Mouse (Mus musculus): Measurements from ENCODE around the gene Lrrc58. TPM values are rescaled to one million over a fixed set of nuclear protein-coding genes. Genes with fewer than 3 reads are reported as not detected.

Lrrc58 gene
- polyA plus RNA-seq (2014; fragmentation: Nextera tagmentation; extraction: Ambion mirVana) = 61.2 and 64.2 TPM in 2 replicates

DNA sequence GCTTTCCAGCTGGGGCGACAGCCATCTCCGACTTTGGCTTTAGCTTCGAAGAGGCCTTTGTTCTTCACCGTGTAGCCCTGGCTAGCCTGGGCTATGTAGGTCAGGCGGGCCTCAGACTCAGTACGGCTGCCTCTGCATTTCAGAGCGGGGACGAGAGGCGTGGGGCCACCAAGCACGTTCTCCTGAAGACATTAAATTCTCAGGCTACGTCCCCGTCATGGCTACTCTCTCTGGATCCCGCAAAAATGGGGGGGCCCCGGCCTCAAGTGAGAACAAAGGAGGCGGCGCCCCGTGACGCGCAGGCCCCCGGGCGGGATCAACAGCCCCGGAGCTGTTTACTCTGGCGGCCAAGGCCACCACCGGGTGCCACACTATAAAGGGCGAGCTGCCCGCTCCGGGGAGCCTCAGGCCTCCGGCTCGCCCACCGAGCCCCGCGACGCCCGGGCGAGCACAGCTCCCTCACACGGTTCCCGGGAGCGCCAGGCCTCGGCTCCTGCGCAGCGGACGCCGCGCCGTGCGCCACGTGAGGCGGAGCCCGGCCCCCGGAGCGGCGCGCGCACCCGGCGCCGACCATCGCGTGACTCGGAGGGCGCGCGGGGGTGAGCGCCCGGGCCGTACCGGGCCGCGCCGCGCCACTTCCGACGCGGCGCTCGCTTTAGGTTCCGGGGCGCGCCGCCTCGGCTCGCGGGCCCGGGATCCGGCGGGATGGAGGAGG lies at the start of gene Lrrc58:
Gene Lrrc58, plus strand, starts transcription at position 599 of the 715 bp plus-strand sequence.
- 1% methylated on average over 67 of the region's 86 CpGs for WGBS
- H3K27ac ChIP-seq (ENCODE audit: low read length) = peak within 1 kb of the TSS; percentile 97
- no peaks in the 10 kb centered on the region for H3K9me3 ChIP-seq (ENCODE audit: control insufficient read depth, low read depth, low read length)
- H3K4me1 ChIP-seq (ENCODE audit: control insufficient read depth, insufficient read depth, low read length) = peaks cover 16% of the 10 kb centered on the region; the same call in 1 of the 2 replicates
- H3K36me3 ChIP-seq (ENCODE audit: control insufficient read depth, insufficient read depth, low read length) = no peaks in the 10 kb centered on the region
- H3K9ac ChIP-seq (replicated peaks; ENCODE audit: low read depth, low read length) = peak within 1 kb of the TSS; percentile 99
- peak within 1 kb of the TSS; percentile 99 for H3K4me3 ChIP-seq (ENCODE audit: low read depth, low read length)
- peak; percentile 89 for ATAC-seq (ENCODE audit: insufficient number of reproducible peaks, insufficient read depth, low FRiP score, low read depth)
- H3K27me3 ChIP-seq (ENCODE audit: control insufficient read depth, insufficient read depth, low read length) = no peaks in the 10 kb centered on the region
- peak within 1 kb of the TSS; percentile 67 for H3K4me2 ChIP-seq (replicated peaks; ENCODE audit: low read depth, low read length)

- H3K27me3 ChIP-seq (ENCODE audit: control insufficient read depth, insufficient read depth, low read length) = no peaks in the 10 kb centered on the region
- H3K4me2 ChIP-seq (replicated peaks; ENCODE audit: low read depth, low read length) = no peak overlapping the region
- no peak overlapping the region for H3K9ac ChIP-seq (replicated peaks; ENCODE audit: low read depth, low read length)
- ATAC-seq (ENCODE audit: insufficient number of reproducible peaks, insufficient read depth, low FRiP score, low read depth) = no peak
- no peaks in the 10 kb centered on the region for H3K4me1 ChIP-seq (ENCODE audit: control insufficient read depth, insufficient read depth, low read length)
- 79% methylated on average over 5 of the region's 5 CpGs for WGBS
- no peak overlapping the region for H3K27ac ChIP-seq (ENCODE audit: low read length)
- H3K4me3 ChIP-seq (ENCODE audit: low read depth, low read length) = no peak overlapping the region
- peaks cover 81% of the 10 kb centered on the region for H3K36me3 ChIP-seq (ENCODE audit: control insufficient read depth, insufficient read depth, low read length)
- no peaks in the 10 kb centered on the region for H3K9me3 ChIP-seq (ENCODE audit: control insufficient read depth, low read depth, low read length)
Observed at GRCm38 (mm10) chr16:37823949-37824348, 44.2 kb upstream of the Lrrc58 start.

DNA sequence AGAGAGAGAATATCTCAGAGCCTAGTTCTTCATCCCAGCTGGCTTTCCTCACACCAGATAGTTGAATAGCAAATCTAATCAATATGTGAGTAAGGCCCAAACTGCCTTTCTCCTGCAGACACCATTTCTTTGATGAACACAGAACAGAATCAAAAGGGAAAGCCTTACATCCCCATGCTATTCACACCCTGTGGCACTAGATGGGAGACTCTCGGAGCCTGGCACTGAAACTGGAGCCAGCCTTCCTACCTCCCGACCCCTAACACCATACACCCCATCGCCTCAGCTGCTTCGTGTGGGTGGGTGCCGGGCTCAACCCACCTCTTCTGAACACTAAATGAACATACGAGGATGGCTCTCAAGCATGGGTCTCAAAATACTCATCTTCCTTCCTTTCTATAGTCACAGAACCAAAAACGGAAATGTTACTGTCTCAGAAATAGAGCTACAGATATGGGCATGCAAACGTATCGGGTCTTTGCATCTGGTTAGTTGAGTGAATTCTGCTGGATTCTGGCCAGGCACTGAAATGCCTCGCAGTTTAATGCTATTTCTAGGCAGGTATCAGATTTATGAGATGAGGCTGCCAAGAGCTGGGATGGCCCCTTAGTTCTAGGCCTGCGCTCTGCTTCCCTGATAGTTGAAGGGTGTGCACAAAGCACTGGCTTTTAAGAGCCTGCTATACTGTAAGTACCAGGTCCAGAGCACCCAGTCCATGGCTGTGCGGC lies 43.2 kb upstream of the Lrrc58 start:
- H3K36me3 ChIP-seq (ENCODE audit: control insufficient read depth, insufficient read depth, low read length) = peaks cover 88% of the 10 kb centered on the region

DNA sequence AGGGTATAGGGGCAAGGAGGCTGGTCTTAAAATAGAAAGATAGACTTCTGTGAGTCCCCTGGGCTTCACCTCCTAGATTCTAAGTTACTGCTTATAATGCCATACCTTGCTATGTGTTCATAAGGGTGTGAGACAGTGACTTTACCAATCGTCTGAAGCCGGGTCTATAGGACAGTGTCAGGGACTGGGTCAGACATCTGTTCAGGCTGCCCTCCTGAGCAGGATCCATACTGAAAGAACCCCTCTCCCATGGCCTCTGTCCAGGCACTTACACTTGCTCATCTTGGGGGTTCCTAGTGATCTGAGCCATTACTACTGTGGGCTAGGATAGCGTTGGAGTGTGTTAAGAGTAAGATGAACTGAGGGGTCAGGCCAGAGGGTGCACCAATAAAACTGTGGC lies 41.9 kb upstream of the Lrrc58 start:
- ATAC-seq (ENCODE audit: insufficient number of reproducible peaks, insufficient read depth, low FRiP score, low read depth) = no peak
- Histone ChIP-seq H3K27ac (ENCODE audit: low read length) (no peak overlapping the region), H3K9ac (replicated peaks; ENCODE audit: low read depth, low read length) (no peak overlapping the region), H3K36me3 (ENCODE audit: control insufficient read depth, insufficient read depth, low read length) (peaks cover 92% of the 10 kb centered on the region), H3K4me2 (replicated peaks; ENCODE audit: low read depth, low read length) (no peak overlapping the region), H3K27me3 (ENCODE audit: control insufficient read depth, insufficient read depth, low read length) (no peaks in the 10 kb centered on the region), H3K9me3 (ENCODE audit: control insufficient read depth, low read depth, low read length) (no peaks in the 10 kb centered on the region), H3K4me1 (ENCODE audit: control insufficient read depth, insufficient read depth, low read length) (no peaks in the 10 kb centered on the region), H3K4me3 (ENCODE audit: low read depth, low read length) (no peak overlapping the region)
- 90% methylated on average over 3 of the region's 3 CpGs for WGBS

More for the DNA sequence above, 43.2 kb upstream of the Lrrc58 start:
- no peak overlapping the region for H3K4me3 ChIP-seq (ENCODE audit: low read depth, low read length)
- no peak for ATAC-seq (ENCODE audit: insufficient number of reproducible peaks, insufficient read depth, low FRiP score, low read depth)
- no peaks in the 10 kb centered on the region for H3K9me3 ChIP-seq (ENCODE audit: control insufficient read depth, low read depth, low read length)
- H3K4me2 ChIP-seq (replicated peaks; ENCODE audit: low read depth, low read length) = no peak overlapping the region
- WGBS = 76% methylated on average over 12 of the region's 12 CpGs
- H3K27ac ChIP-seq (ENCODE audit: low read length) = no peak overlapping the region
- no peaks in the 10 kb centered on the region for H3K27me3 ChIP-seq (ENCODE audit: control insufficient read depth, insufficient read depth, low read length)
- H3K9ac ChIP-seq (replicated peaks; ENCODE audit: low read depth, low read length) = no peak overlapping the region
- H3K4me1 ChIP-seq (ENCODE audit: control insufficient read depth, insufficient read depth, low read length) = no peaks in the 10 kb centered on the region

DNA sequence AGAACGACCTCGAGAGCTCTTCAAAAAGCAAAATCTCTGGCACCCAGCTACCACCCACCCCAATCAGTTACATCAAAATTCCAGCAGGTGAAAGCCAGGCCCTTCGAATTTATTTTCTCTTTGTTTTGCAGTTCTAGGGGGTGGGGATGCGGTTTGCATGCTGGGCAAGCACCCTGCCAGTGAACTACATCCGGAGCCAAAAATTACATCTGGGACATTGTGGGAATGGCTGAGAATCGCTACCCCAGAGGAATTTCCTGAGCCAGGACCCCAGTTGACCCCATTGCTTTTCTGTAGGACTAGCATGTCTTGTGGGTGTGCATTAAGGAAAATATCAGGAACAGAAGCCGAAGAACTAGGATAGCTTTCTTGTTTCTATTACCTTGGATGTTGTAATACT lies 37.1 kb upstream of the Lrrc58 start:
- no peak for ATAC-seq (ENCODE audit: insufficient number of reproducible peaks, insufficient read depth, low FRiP score, low read depth)
- Histone ChIP-seq H3K4me3 (ENCODE audit: low read depth, low read length) (no peak overlapping the region), H3K36me3 (ENCODE audit: control insufficient read depth, insufficient read depth, low read length) (peaks cover 85% of the 10 kb centered on the region), H3K27ac (ENCODE audit: low read length) (no peak overlapping the region), H3K4me2 (replicated peaks; ENCODE audit: low read depth, low read length) (no peak overlapping the region), H3K9ac (replicated peaks; ENCODE audit: low read depth, low read length) (no peak overlapping the region), H3K9me3 (ENCODE audit: control insufficient read depth, low read depth, low read length) (no peaks in the 10 kb centered on the region), H3K4me1 (ENCODE audit: control insufficient read depth, insufficient read depth, low read length) (no peaks in the 10 kb centered on the region), H3K27me3 (ENCODE audit: control insufficient read depth, insufficient read depth, low read length) (no peaks in the 10 kb centered on the region)
- 82% methylated on average over 7 of the region's 7 CpGs for whole genome bisulfite sequencing

DNA sequence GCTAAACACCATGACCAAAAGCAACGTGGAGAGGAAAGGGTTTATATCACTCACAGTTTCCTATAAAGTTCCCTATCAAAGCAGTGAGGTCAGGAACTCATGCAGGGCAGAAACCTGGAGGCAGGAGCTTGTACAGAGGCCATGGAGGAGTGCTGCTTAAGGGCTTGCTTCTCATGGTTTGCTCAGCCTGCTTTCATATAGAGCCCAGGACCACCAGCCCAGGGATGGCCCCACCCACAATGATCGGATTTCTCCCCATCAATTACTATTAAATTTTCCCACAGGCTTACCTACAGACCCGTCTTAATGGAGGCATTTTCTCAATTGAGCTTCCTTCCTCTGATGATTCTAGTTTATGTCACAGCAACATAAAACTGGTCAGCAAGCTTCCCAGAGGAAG lies 30.6 kb upstream of the Lrrc58 start:
- Histone ChIP-seq H3K9me3 (ENCODE audit: control insufficient read depth, low read depth, low read length) (no peaks in the 10 kb centered on the region), H3K27me3 (ENCODE audit: control insufficient read depth, insufficient read depth, low read length) (no peaks in the 10 kb centered on the region), H3K27ac (ENCODE audit: low read length) (no peak overlapping the region), H3K4me3 (ENCODE audit: low read depth, low read length) (no peak overlapping the region), H3K4me1 (ENCODE audit: control insufficient read depth, insufficient read depth, low read length) (no peaks in the 10 kb centered on the region), H3K9ac (replicated peaks; ENCODE audit: low read depth, low read length) (no peak overlapping the region), H3K4me2 (replicated peaks; ENCODE audit: low read depth, low read length) (no peak overlapping the region), H3K36me3 (ENCODE audit: control insufficient read depth, insufficient read depth, low read length) (peaks cover 29% of the 10 kb centered on the region)
- no peak for ATAC-seq (ENCODE audit: insufficient number of reproducible peaks, insufficient read depth, low FRiP score, low read depth)
- 63% methylated on average over 3 of the region's 3 CpGs for WGBS

GRCm38 (mm10) chr16:37842439-37842838 lies 25.8 kb upstream of the Lrrc58 start:
- Histone ChIP-seq H3K9ac (replicated peaks; ENCODE audit: low read depth, low read length) (no peak overlapping the region), H3K9me3 (ENCODE audit: control insufficient read depth, low read depth, low read length) (no peaks in the 10 kb centered on the region), H3K27me3 (ENCODE audit: control insufficient read depth, insufficient read depth, low read length) (no peaks in the 10 kb centered on the region), H3K27ac (ENCODE audit: low read length) (no peak overlapping the region), H3K4me3 (ENCODE audit: low read depth, low read length) (no peak overlapping the region), H3K4me1 (ENCODE audit: control insufficient read depth, insufficient read depth, low read length) (no peaks in the 10 kb centered on the region), H3K36me3 (ENCODE audit: control insufficient read depth, insufficient read depth, low read length) (no peaks in the 10 kb centered on the region), H3K4me2 (replicated peaks; ENCODE audit: low read depth, low read length) (no peak overlapping the region)
- 38% methylated on average over 2 of the region's 2 CpGs for WGBS
- ATAC-seq (ENCODE audit: insufficient number of reproducible peaks, insufficient read depth, low FRiP score, low read depth) = no peak

DNA sequence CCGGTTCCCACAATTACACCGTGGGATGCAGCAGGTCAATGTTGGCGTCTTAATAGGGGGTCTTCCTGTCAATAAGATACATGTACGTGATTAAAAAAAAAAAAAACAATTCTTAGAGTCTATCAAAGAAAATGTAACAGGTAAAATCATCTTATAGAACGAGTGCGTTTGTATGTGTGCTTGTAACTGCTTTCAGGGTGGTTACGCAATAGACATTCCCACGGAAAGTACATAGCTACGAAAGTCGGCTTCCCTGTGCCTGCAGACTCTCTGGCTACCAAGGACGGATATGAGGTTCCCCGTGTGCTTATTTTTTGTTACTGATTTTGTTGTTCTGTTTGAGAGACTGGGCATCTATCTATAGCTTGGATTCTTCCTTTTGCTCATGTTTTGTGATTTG lies 24.4 kb upstream of the Lrrc58 start:
- no peaks in the 10 kb centered on the region for H3K36me3 ChIP-seq (ENCODE audit: control insufficient read depth, insufficient read depth, low read length)
- 88% methylated on average over 12 of the region's 12 CpGs for WGBS
- no peaks in the 10 kb centered on the region for H3K4me1 ChIP-seq (ENCODE audit: control insufficient read depth, insufficient read depth, low read length)
- no peaks in the 10 kb centered on the region for H3K27me3 ChIP-seq (ENCODE audit: control insufficient read depth, insufficient read depth, low read length)
- no peak overlapping the region for H3K27ac ChIP-seq (ENCODE audit: low read length)
- no peak overlapping the region for H3K9ac ChIP-seq (replicated peaks; ENCODE audit: low read depth, low read length)
- no peak overlapping the region for H3K4me3 ChIP-seq (ENCODE audit: low read depth, low read length)
- H3K9me3 ChIP-seq (ENCODE audit: control insufficient read depth, low read depth, low read length) = no peaks in the 10 kb centered on the region
- no peak overlapping the region for H3K4me2 ChIP-seq (replicated peaks; ENCODE audit: low read depth, low read length)
- ATAC-seq (ENCODE audit: insufficient number of reproducible peaks, insufficient read depth, low FRiP score, low read depth) = no peak
